Mouse (Mus musculus): Measurements from ENCODE around the gene Limd2.

DNA sequence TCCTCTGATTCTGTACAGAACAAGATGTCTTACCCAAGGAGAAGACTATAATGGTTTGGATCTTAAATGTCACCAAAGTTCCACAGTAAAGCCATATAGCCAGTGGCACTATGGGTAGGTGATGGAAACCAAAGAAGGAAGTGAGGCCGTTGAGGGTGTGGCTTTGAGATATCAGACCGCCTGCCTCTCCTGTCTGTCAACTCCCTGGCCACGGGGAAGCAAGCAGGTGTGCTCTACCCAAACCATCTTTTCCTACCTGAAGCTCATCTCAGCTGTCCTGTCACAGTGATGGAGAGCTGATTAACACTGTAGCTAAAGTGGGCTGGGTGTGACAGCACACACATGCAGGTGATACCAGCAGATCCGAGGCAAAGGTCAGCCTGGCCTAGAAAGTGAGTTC, 37.6 kb upstream of the Limd2 start:
- TF ChIP-seq GATA1 (IDR thresholded peaks at IDR 0.05; ENCODE audit: low read length) (no peak), TAL1 (IDR thresholded peaks at IDR 0.05; ENCODE audit: low read length) (no peak)
